Mouse (Mus musculus) hindbrain, embryonic 16.5 days (tissue): ENCODE measurements around the gene Gm47289. TPM values are rescaled to one million over a fixed set of nuclear protein-coding genes. Genes with fewer than 3 reads are reported as not detected.

ENCODE experiments used
- ATAC-seq: fragments of 200-750 bp; cut with Nextera tagmentation; 2 replicates; pipeline ENCODE4 v1.8.0; 2017; ENCODE audit warnings: moderate TSS enrichment, moderate library complexity
- H3K27ac ChIP-seq: fragments of 300-500 bp; sonication (generic); 2 replicates; pipeline ENCODE4 v1.5.1; 2014; ENCODE audit warnings: low read depth, mild to moderate bottlenecking, control low read depth, low read length, moderate library complexity
- H3K27me3 ChIP-seq: fragments of 300-500 bp; sonication (generic); replicated peaks from 2 replicates; pipeline ENCODE4 v1.6.1; 2014; ENCODE audit warnings: low read length; ENCODE audit not compliant: control insufficient read depth, insufficient read depth
- H3K36me3 ChIP-seq: fragments of 300-500 bp; sonication (generic); 2 replicates; pipeline ENCODE4 v1.6.1; 2014; ENCODE audit warnings: mild to moderate bottlenecking, low read length, moderate library complexity, mixed read lengths; ENCODE audit not compliant: control insufficient read depth, insufficient read depth
- H3K4me1 ChIP-seq: fragments of 300-500 bp; sonication (generic); 2 replicates; pipeline ENCODE4 v1.6.1; 2014; ENCODE audit warnings: low read depth, low read length; ENCODE audit not compliant: control insufficient read depth, insufficient read depth
- H3K4me2 ChIP-seq: fragments of 300-500 bp; sonication (generic); 2 replicates; pipeline ENCODE4 v1.6.1; 2014; ENCODE audit warnings: mild to moderate bottlenecking, low read length, control low read depth, moderate library complexity
- H3K4me3 ChIP-seq: fragments of 300-500 bp; sonication (generic); 2 replicates; pipeline ENCODE4 v1.5.1; 2014; ENCODE audit warnings: mild to moderate bottlenecking, low read length, control low read depth, moderate library complexity
- H3K9ac ChIP-seq: fragments of 300-500 bp; sonication (generic); 2 replicates; pipeline ENCODE4 v1.6.1; 2014; ENCODE audit warnings: low read depth, mild to moderate bottlenecking, control low read depth, low read length, moderate library complexity
- H3K9me3 ChIP-seq: fragments of 300-500 bp; sonication (generic); 2 replicates; pipeline ENCODE4 v1.6.1; 2014; ENCODE audit warnings: mild to moderate bottlenecking, low read length, moderate library complexity; ENCODE audit not compliant: control insufficient read depth
- WGBS: fragments of 180-500 bp; shearing (Covaris S2); extraction: QIAGEN DNeasy Blood & Tissue Kit; methylation state at CpG from one replicate; pipeline ENCODE4 v1.1.7; 2014; 5-methylcytosine and 5-hydroxymethylcytosine counted together
- polyA plus RNA-seq: library from polyadenylated mRNA; unstranded; fragments of >200 nt; fragmentation: Nextera tagmentation; extraction: Ambion mirVana; gene quantifications from 2 replicates; pipeline ENCODE4 v1.2.1, GENCODE M21; 2015

Gene Gm47289
- polyA plus RNA-seq, 1 experiment from 2014 or later, result not detected

DNA sequence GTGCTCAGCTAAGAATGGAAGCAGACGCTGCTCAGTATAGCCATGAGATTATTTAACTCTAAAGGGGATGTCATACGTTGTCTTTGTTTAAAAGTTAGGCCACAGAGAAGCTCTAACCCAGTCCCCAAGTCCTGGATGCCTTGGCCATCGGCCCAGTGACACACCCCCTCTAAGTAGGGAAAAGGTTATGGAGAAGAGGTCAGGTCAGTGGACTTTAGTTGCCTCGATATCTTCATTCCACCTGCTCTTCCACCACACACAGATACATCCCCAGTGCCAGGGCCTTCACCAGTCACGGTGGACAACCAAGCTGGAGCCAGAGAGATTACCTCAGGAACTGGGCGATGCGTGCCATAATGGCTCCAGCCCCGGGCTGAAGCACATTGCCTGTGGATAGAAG is 3.5 kb upstream of the Gm47289 start:
- no peak for ATAC-seq
- H3K4me2 ChIP-seq, result no peak overlapping the region
- WGBS, result 85% methylated on average over 8 of the region's 8 CpGs
- H3K9me3 ChIP-seq, result no peaks in the 10 kb centered on the region
- no peaks in the 10 kb centered on the region for H3K4me1 ChIP-seq
- H3K27me3 ChIP-seq, result no peaks in the 10 kb centered on the region
- no peak overlapping the region for H3K27ac ChIP-seq
- no peaks in the 10 kb centered on the region for H3K36me3 ChIP-seq
- no peak overlapping the region for H3K4me3 ChIP-seq
- H3K9ac ChIP-seq, result no peak overlapping the region

DNA sequence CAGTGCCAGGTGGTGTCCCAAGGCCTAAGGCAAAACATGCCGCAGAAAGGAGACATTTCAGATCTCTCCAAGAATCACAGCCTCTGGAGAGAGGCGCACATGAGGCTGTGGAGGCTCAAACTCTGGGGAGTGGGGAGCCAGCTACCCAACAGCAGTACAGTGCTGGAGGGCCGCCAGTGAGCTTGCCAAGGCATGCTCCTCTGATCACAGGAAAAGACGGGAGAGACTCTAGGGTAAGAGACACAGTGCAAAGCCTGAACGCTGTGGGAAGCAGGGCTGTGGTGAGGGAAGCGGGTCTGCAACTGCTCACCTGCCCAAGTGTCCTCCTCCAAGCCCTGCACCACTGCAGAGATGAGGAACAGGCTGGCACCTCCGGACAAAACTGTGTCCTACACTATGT is 3.1 kb upstream of the Gm47289 start:
- Histone ChIP-seq H3K27ac (no peak overlapping the region), H3K27me3 (no peaks in the 10 kb centered on the region), H3K4me1 (no peaks in the 10 kb centered on the region), H3K4me2 (no peak overlapping the region; the same call in 1 of the 2 replicates), H3K9ac (no peak overlapping the region), H3K9me3 (no peaks in the 10 kb centered on the region), H3K4me3 (no peak overlapping the region), H3K36me3 (no peaks in the 10 kb centered on the region)
- 63% methylated on average over 7 of the region's 7 CpGs for WGBS
- no peak for ATAC-seq

DNA sequence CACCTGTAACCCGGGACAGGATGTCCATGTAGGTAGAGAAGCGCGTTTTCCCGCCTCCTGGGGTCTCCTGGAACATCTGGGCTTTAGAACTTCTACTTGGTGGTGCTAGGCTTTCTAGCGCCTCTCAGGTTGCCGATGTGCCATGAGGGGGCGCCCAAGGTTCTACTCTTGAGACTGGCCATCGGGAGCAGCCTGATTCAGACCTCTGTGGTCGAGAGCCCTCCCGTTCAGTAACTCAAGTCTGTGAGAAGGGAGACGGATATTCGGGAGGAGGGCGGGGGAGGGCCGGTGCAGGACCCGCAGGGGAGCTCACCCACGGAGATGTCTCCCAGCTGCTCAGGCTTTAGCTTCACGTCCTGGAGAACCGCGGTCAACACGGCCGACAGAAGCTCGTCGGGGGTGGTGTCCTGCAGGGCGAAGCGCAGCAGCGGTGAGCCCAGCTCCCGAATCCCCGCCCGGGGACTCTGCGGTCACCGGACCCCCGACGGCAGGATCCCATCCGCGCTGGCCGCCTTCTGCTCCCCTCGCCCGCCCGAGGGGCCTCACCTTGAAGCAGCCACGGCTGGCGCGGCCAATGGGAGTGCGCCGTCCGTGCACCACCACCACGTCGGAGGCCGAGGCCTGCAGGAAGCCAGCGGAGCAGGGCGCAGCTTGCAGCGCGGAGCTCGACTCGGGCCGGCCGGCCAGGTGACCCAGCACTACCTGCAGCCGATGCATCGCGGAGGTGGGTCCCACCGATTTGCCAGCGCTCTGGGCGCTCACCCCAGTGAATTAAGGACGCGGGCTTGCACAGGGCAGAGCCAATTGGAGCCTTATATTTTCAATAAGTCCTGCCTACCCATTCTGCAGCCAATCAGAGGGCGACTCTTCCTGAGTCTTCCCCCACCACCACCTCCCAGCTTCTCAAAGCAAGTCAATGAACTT is 2.4 kb upstream of the Gm47289 start, which contains the start of gene Acaa1b:
Acaa1b (minus strand) TSS at position 816 of the 924 bp plus-strand sequence.
- peak; percentile 91 for ATAC-seq
- peak within 1 kb of the TSS; percentile 61 for H3K4me2 ChIP-seq
- no peaks in the 10 kb centered on the region for H3K36me3 ChIP-seq
- no peaks in the 10 kb centered on the region for H3K4me1 ChIP-seq
- H3K9ac ChIP-seq, result peak within 1 kb of the TSS; percentile 62
- H3K27me3 ChIP-seq, result no peaks in the 10 kb centered on the region
- WGBS, result under 1% methylated on average over 63 of the region's 65 CpGs
- no peaks in the 10 kb centered on the region for H3K9me3 ChIP-seq
- peak within 1 kb of the TSS; percentile 58 for H3K4me3 ChIP-seq
- H3K27ac ChIP-seq, result no peak within 1 kb of the TSS

DNA sequence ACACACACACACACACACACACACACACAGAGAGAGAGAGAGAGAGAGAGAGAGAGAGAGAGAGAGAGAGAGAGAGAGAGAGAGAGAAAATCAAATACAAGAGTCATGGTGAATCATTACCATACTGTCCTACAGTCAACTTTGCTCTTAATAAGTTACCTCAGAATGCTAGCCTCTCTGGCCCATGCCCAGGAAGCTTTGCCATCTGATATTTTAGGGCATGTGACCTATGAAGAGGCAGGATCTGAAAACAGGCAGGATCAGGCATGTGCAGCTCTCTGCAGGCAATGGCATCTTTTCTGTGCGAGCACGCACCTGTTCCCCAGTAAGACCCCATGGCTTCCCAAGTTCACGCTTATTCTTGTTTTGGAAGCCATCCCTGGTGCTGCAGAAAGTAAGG is 1.7 kb downstream of the Gm47289 start:
- Histone ChIP-seq H3K36me3 (no peaks in the 10 kb centered on the region), H3K4me3 (no peak overlapping the region), H3K9me3 (no peaks in the 10 kb centered on the region), H3K9ac (no peak overlapping the region), H3K4me1 (no peaks in the 10 kb centered on the region), H3K4me2 (no peak overlapping the region), H3K27me3 (no peaks in the 10 kb centered on the region), H3K27ac (no peak overlapping the region)
- WGBS, result 84% methylated on average over 3 of the region's 3 CpGs
- ATAC-seq, result no peak

DNA sequence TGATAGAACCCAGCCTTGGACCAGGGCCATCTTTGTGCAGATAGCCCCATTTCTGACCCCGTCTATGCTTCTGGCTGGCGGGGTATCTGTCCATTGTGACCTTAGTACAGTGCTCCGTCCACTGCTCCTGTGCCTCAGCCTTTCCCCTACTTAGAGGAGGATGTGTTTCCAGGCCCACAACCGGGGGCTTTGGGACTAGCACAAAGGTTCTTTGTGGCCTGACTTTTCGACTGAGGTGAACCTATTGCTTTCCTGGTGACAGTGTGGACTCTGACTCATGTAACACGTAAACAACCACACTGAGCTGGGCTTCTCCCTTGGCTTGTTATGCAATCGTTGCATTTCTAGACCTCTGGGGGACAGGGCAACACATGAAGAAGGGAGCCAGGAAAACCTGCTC is 5.8 kb downstream of the Gm47289 start:
- WGBS, result 89% methylated on average over 7 of the region's 7 CpGs
- H3K27ac ChIP-seq, result no peak overlapping the region
- no peaks in the 10 kb centered on the region for H3K36me3 ChIP-seq
- no peaks in the 10 kb centered on the region for H3K4me1 ChIP-seq
- H3K4me3 ChIP-seq, result no peak overlapping the region
- H3K9ac ChIP-seq, result no peak overlapping the region
- ATAC-seq, result no peak
- H3K27me3 ChIP-seq, result no peaks in the 10 kb centered on the region
- no peak overlapping the region for H3K4me2 ChIP-seq
- H3K9me3 ChIP-seq, result no peaks in the 10 kb centered on the region

DNA sequence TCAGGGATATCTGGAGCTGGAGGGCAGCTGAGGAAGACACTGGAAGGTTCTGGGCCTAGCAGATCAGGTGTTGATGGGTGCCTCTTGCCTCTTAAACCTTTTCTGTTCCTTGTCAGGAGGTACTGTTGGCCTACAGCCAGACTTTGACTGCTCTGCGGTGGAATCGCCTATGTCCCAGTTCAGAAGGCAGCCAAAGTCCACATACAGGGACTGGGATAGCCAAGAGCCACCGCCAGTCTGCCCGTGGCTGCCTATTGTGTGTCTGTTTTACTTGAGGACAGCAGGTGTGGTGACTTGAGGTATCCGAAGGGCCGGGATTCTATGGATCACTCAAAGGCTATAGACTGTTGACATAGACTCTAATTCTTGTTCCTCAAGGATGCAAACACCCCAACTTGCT is 6.6 kb downstream of the Gm47289 start:
- WGBS, result 96% methylated on average over 6 of the region's 6 CpGs
- Histone ChIP-seq H3K4me1 (no peaks in the 10 kb centered on the region), H3K9ac (no peak overlapping the region), H3K4me3 (no peak overlapping the region), H3K9me3 (no peaks in the 10 kb centered on the region), H3K4me2 (no peak overlapping the region), H3K27me3 (no peaks in the 10 kb centered on the region), H3K36me3 (no peaks in the 10 kb centered on the region), H3K27ac (no peak overlapping the region)
- no peak for ATAC-seq

DNA sequence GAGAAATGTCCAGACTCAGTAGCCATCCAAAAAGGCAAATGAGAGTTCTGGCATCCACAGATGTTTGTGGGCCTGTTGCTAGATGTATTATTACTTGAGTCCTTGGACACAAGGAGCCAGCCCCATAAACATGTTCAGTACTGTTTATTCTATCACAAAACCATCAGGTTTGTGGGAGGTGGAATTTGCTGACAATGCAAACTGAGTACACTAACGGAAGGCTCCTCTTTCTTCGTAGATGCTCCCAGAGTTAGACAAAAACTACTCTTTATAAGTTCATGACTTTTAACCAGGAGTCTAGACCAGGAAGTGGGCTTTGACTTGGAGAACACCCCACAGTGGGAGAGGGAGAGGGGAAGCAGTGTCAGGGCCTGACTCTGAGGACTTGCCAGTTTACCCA is 8.6 kb downstream of the Gm47289 start:
- H3K27me3 ChIP-seq, result no peaks in the 10 kb centered on the region
- 98% methylated on average over 2 of the region's 2 CpGs for WGBS

DNA sequence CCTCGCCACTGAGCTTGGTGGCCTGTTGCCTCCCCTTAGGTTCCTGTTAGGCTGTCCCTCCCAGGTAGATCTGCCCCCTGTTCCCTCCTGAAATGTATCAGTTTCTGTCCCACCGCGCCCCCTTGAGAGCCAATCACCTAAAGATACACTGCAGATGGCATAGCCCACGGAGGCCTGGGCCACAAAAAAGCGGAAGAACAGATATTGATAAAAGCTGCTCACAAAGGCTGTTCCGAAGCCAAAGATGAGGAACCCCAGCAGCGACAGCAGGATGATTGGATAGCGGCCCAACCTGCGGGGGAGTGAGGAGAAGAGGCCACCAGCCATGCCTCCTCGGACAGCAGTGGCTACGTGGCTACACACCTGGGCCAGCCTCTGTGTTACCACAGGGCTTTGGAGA is 20.3 kb downstream of the Gm47289 start:
- H3K9me3 ChIP-seq, result no peaks in the 10 kb centered on the region
- peaks cover 4% of the 10 kb centered on the region; the same call in 1 of the 2 replicates for H3K4me1 ChIP-seq
- H3K4me3 ChIP-seq, result no peak overlapping the region
- H3K27me3 ChIP-seq, result no peaks in the 10 kb centered on the region
- 88% methylated on average over 11 of the region's 11 CpGs for WGBS
- no peak overlapping the region for H3K9ac ChIP-seq
- H3K27ac ChIP-seq, result no peak overlapping the region
- no peaks in the 10 kb centered on the region for H3K36me3 ChIP-seq
- no peak overlapping the region for H3K4me2 ChIP-seq
- ATAC-seq, result no peak

More for the DNA sequence above, 8.6 kb downstream of the Gm47289 start:
- Histone ChIP-seq H3K4me3 (no peak overlapping the region), H3K4me2 (no peak overlapping the region), H3K9me3 (no peaks in the 10 kb centered on the region), H3K27ac (no peak overlapping the region), H3K9ac (no peak overlapping the region), H3K4me1 (no peaks in the 10 kb centered on the region), H3K36me3 (no peaks in the 10 kb centered on the region)
- no peak for ATAC-seq

DNA sequence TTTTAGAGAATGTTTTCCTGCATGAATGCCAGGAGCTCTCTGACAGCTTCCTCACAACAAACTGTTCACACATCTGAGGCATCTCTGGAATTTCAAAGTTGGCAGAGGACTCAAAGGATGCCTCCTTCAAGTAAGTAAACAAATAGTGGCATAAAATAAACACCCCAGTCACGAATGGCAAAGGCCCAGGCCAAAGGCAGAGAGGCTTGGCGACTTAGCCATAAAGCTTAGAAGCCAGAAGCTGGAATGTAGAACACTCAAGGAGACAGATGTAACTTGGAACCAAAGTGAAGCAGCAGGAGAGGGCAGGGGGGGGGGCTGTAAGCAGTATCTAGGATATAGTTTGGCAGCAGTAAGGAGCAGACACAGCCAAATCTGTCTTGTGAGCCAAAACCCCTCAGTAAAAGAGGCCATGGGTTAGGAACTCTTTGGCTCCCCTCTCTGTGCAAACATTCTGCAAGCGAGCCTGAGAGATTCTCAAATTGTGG is 22.3 kb downstream of the Gm47289 start:
- no peak overlapping the region for H3K9ac ChIP-seq
- no peaks in the 10 kb centered on the region for H3K36me3 ChIP-seq
- H3K27ac ChIP-seq, result no peak overlapping the region
- H3K27me3 ChIP-seq, result no peaks in the 10 kb centered on the region
- peak; percentile 81 for ATAC-seq
- H3K9me3 ChIP-seq, result no peaks in the 10 kb centered on the region
- no peak overlapping the region for H3K4me2 ChIP-seq
- H3K4me3 ChIP-seq, result no peak overlapping the region
- peaks cover 4% of the 10 kb centered on the region; the same call in 1 of the 2 replicates for H3K4me1 ChIP-seq
- 44% methylated on average over 3 of the region's 3 CpGs for WGBS
